Mouse (Mus musculus): ENCODE data around the gene Lyl1.

Lyl1 gene

GRCm38 (mm10) chr8:84700941-84701911, at the start of gene Lyl1:
TSS of gene Lyl1 (plus strand) at chr8:84701457.
- no peaks in the 10 kb centered on the region for H3K9me3 ChIP-seq (ENCODE audit: low read length)
- H3K4me1 ChIP-seq (replicated peaks; ENCODE audit: low read depth, low read length): peaks cover 70% of the 10 kb centered on the region
- TF ChIP-seq NANOG (IDR thresholded peaks at IDR 0.05; ENCODE audit: borderline replicate concordance, low read length): no peak
- TF ChIP-seq CTCF (conservative IDR thresholded peaks at IDR 0.05; ENCODE audit: low read length): no peak
- TF ChIP-seq POU5F1 (IDR thresholded peaks at IDR 0.05; ENCODE audit: borderline replicate concordance, low read length): no peak
- H3K36me3 ChIP-seq (ENCODE audit: insufficient read depth, low read length): peaks cover 41% of the 10 kb centered on the region
- H3K27me3 ChIP-seq (ENCODE audit: insufficient read depth, low read length): peaks cover 49% of the 10 kb centered on the region
- H3K4me3 ChIP-seq (replicated peaks; ENCODE audit: low read length): peak within 1 kb of the TSS; percentile 64

DNA sequence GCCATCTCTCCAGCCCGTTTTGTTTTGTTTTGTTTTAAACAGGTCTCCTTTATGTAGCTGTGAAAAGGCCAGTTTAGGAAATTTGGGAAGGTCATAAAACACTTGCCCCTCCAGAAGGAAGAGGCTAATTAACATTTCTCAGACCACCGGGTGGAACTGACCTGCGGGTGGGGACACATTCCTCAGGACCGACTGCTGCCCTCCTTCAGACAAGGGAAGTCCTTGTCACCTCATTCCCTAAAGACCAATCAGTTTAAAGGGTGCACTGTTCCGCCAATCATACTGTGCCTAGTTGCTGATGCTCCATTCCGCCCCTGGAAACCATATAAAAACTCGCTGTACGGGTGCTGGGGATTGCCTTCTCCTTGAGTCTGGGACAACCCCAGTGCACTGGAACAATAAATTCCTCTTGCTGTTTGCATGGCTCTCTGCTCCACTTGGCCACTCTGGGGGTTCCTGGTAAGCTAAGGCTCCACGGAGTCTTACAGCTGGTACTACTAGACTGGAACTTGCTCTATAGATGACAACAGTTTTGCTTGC, 48.1 kb upstream of the Lyl1 start:
- Histone ChIP-seq H3K27me3 (ENCODE audit: insufficient read depth, low read length) (no peaks in the 10 kb centered on the region), H3K4me3 (replicated peaks; ENCODE audit: low read length) (no peak overlapping the region), H3K36me3 (ENCODE audit: insufficient read depth, low read length) (0 out of 2 replicates have a peak, but pooled peaks cover 3% of the 10 kb centered on the region), H3K4me1 (replicated peaks; ENCODE audit: low read depth, low read length) (peaks cover 40% of the 10 kb centered on the region), H3K9me3 (ENCODE audit: low read length) (no peaks in the 10 kb centered on the region)
- TF ChIP-seq NANOG (IDR thresholded peaks at IDR 0.05; ENCODE audit: borderline replicate concordance, low read length) (no peak), POU5F1 (IDR thresholded peaks at IDR 0.05; ENCODE audit: borderline replicate concordance, low read length) (no peak), CTCF (conservative IDR thresholded peaks at IDR 0.05; ENCODE audit: low read length) (no peak)

DNA sequence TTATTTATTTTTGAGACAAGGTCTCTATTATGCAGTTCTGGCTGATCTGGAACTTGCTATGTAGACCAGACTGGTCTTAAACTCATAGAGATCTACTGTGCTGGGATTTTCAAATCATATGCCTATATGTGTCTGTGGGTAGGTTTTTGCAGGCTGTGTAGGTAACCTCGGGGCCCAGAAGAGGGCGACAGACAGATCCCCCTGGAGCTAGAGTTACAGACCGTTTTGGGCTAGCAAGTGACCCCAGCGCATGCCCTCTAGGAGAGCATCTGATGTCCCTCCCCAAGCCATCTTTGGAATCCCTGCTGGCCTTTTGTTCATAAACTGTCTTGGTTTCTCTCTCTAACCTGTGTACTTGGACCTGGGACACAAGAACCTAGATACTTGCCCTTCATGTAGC, 46.7 kb upstream of the Lyl1 start:
- H3K27me3 ChIP-seq (ENCODE audit: insufficient read depth, low read length): no peaks in the 10 kb centered on the region
- 0 out of 2 replicates have a peak, but pooled peaks cover 8% of the 10 kb centered on the region for H3K36me3 ChIP-seq (ENCODE audit: insufficient read depth, low read length)
- no peaks in the 10 kb centered on the region for H3K9me3 ChIP-seq (ENCODE audit: low read length)
- peak overlapping the region; percentile 88 for H3K4me3 ChIP-seq (replicated peaks; ENCODE audit: low read length)
- peak; percentile 70 for TF ChIP-seq CTCF (conservative IDR thresholded peaks at IDR 0.05; ENCODE audit: low read length)
- no peak for TF ChIP-seq NANOG (IDR thresholded peaks at IDR 0.05; ENCODE audit: borderline replicate concordance, low read length)
- H3K4me1 ChIP-seq (replicated peaks; ENCODE audit: low read depth, low read length): peaks cover 48% of the 10 kb centered on the region

DNA sequence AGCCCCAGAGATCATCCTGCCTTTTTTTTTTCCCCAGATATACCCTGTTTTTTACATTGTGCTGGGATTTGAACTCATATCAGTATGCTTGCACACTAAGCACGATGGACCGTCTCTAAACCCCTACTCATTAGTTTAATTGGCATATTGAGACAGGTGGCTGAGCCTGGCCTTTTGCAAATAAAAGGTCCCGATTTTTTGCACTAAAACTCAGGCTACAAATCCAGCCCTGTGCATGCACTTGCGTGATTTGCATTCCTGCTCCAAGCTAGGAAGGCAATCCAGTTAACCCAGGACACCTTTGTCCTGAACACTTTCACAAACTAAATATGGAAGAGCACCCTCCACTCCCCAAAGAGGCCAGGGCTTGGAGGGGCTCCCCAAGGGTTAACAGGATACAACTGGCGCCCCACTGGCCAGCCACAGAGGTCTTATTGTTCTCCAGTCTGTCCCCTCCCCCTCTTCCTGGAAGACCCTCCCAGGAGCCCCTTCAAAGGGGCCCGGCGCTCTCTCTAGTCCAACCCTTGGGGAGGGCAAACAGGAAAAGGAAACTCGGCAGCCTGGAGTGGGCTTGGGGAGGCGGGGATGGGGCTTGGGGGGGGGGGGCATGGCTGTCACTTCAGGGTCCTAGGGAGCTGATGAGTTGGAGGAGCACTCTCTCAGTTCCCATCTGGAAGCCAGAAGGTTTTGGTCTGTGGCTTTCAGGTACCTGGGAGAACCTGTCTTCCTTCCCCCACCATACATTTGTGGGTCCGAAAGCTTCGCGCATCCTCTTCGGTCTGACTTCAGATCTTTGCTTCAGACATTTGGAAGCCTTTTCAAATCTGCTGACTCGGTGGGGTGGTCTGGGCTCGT, 45.7 kb upstream of the Lyl1 start:
- 0 out of 2 replicates have a peak, but pooled peaks cover 9% of the 10 kb centered on the region for H3K36me3 ChIP-seq (ENCODE audit: insufficient read depth, low read length)
- no peak for TF ChIP-seq POU5F1 (IDR thresholded peaks at IDR 0.05; ENCODE audit: borderline replicate concordance, low read length)
- no peak; the same call in 1 of the 2 replicates for TF ChIP-seq NANOG (IDR thresholded peaks at IDR 0.05; ENCODE audit: borderline replicate concordance, low read length)
- TF ChIP-seq CTCF (conservative IDR thresholded peaks at IDR 0.05; ENCODE audit: low read length): no peak
- peaks cover 51% of the 10 kb centered on the region for H3K4me1 ChIP-seq (replicated peaks; ENCODE audit: low read depth, low read length)
- H3K4me3 ChIP-seq (replicated peaks; ENCODE audit: low read length): peak overlapping the region; percentile 88
- no peaks in the 10 kb centered on the region for H3K27me3 ChIP-seq (ENCODE audit: insufficient read depth, low read length)
- H3K9me3 ChIP-seq (ENCODE audit: low read length): no peaks in the 10 kb centered on the region

DNA sequence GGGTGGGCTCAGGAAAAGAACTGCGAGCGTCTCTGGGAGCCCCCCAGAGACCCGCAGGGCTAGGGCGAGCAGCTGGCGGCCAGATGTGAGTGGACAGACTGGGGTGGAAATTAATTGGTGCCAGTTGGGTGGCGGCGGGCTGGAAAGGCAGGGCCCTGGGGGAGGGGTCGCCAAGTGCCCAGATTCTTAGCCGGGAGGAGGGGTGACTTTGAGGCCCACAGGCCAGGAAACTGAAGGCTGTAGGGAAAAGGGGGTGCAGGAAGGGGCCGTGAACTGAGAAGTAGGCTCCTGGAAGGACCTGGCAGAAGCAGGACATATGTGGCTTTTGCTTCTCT, 45.1 kb upstream of the Lyl1 start:
- Histone ChIP-seq H3K9me3 (ENCODE audit: low read length) (no peaks in the 10 kb centered on the region), H3K4me1 (replicated peaks; ENCODE audit: low read depth, low read length) (peaks cover 48% of the 10 kb centered on the region), H3K36me3 (ENCODE audit: insufficient read depth, low read length) (peaks cover 12% of the 10 kb centered on the region; the same call in 1 of the 2 replicates), H3K27me3 (ENCODE audit: insufficient read depth, low read length) (no peaks in the 10 kb centered on the region), H3K4me3 (replicated peaks; ENCODE audit: low read length) (peak overlapping the region; percentile 88)
- TF ChIP-seq CTCF (conservative IDR thresholded peaks at IDR 0.05; ENCODE audit: low read length) (no peak), POU5F1 (IDR thresholded peaks at IDR 0.05; ENCODE audit: borderline replicate concordance, low read length) (no peak)

DNA sequence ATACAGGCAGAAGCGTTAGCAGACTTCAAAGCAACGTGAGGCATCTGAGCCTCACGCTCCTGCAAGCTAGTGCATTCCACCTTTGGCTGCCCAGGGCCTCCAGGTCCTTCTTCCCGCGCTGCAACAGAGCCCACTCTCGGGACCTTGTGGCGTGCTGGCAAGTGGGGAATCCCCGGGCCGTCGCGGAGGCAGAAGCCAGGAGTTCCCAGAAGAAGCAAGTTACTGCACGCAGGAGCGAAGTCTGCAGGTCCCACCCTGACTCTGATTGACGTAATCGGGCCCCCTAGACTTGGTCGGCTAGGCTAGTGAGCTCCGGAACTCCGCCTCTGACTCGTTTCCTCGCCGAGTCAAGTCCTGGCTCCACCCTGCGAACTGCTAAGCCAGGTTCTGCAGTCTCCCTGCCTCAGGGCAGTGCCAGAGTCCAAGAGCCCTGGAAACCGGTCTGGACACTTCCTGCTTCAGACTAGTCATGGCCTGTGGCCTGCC, 44.6 kb upstream of the Lyl1 start:
- TF ChIP-seq POU5F1 (IDR thresholded peaks at IDR 0.05; ENCODE audit: borderline replicate concordance, low read length): no peak
- peaks cover 17% of the 10 kb centered on the region for H3K36me3 ChIP-seq (ENCODE audit: insufficient read depth, low read length)
- peaks cover 44% of the 10 kb centered on the region for H3K4me1 ChIP-seq (replicated peaks; ENCODE audit: low read depth, low read length)
- peak overlapping the region; percentile 88 for H3K4me3 ChIP-seq (replicated peaks; ENCODE audit: low read length)
- no peaks in the 10 kb centered on the region for H3K9me3 ChIP-seq (ENCODE audit: low read length)
- H3K27me3 ChIP-seq (ENCODE audit: insufficient read depth, low read length): no peaks in the 10 kb centered on the region

GRCm38 (mm10) chr8:84657203-84657602, 44.1 kb upstream of the Lyl1 start:
- peak overlapping the region; percentile 88 for H3K4me3 ChIP-seq (replicated peaks; ENCODE audit: low read length)
- H3K4me1 ChIP-seq (replicated peaks; ENCODE audit: low read depth, low read length): peaks cover 44% of the 10 kb centered on the region
- H3K36me3 ChIP-seq (ENCODE audit: insufficient read depth, low read length): peaks cover 22% of the 10 kb centered on the region
- no peaks in the 10 kb centered on the region for H3K27me3 ChIP-seq (ENCODE audit: insufficient read depth, low read length)
- TF ChIP-seq POU5F1 (IDR thresholded peaks at IDR 0.05; ENCODE audit: borderline replicate concordance, low read length): no peak
- TF ChIP-seq CTCF (conservative IDR thresholded peaks at IDR 0.05; ENCODE audit: low read length): no peak
- TF ChIP-seq NANOG (IDR thresholded peaks at IDR 0.05; ENCODE audit: borderline replicate concordance, low read length): no peak
- no peaks in the 10 kb centered on the region for H3K9me3 ChIP-seq (ENCODE audit: low read length)

- Histone ChIP-seq H3K36me3 (ENCODE audit: insufficient read depth, low read length) (peaks cover 22% of the 10 kb centered on the region), H3K4me1 (replicated peaks; ENCODE audit: low read depth, low read length) (peaks cover 44% of the 10 kb centered on the region), H3K9me3 (ENCODE audit: low read length) (no peaks in the 10 kb centered on the region), H3K4me3 (replicated peaks; ENCODE audit: low read length) (peak overlapping the region; percentile 88), H3K27me3 (ENCODE audit: insufficient read depth, low read length) (no peaks in the 10 kb centered on the region)
- no peak for TF ChIP-seq POU5F1 (IDR thresholded peaks at IDR 0.05; ENCODE audit: borderline replicate concordance, low read length)
- no peak for TF ChIP-seq CTCF (conservative IDR thresholded peaks at IDR 0.05; ENCODE audit: low read length)
- no peak for TF ChIP-seq NANOG (IDR thresholded peaks at IDR 0.05; ENCODE audit: borderline replicate concordance, low read length)
Observed at GRCm38 (mm10) chr8:84657680-84658079, 43.6 kb upstream of the Lyl1 start.

Measured in E14TG2a.4 (cell line).